Mouse (Mus musculus) heart, embryonic 12.5 days (tissue): ENCODE data around the gene Filip1l. TPM values are rescaled to one million over a fixed set of nuclear protein-coding genes. Genes with fewer than 3 reads are reported as not detected.

Experiments used
- ATAC-seq: fragments of 200-750 bp; cut with Nextera tagmentation; 2 replicates; pipeline ENCODE4 v1.8.0; 2017; ENCODE audit warnings: moderate TSS enrichment, moderate library complexity; ENCODE audit not compliant: insufficient number of reproducible peaks, low FRiP score
- H3K27ac ChIP-seq: fragments of 300-500 bp; sonication (generic); 2 replicates; pipeline ENCODE4 v1.5.1; 2016; ENCODE audit warnings: mild to moderate bottlenecking, moderate library complexity; ENCODE audit not compliant: poor library complexity, severe bottlenecking
- H3K27me3 ChIP-seq: fragments of 300-500 bp; sonication (generic); replicated peaks from 2 replicates; pipeline ENCODE4 v1.6.1; 2016; ENCODE audit warnings: mild to moderate bottlenecking, moderate library complexity
- H3K36me3 ChIP-seq: fragments of 300-500 bp; sonication (generic); 2 replicates; pipeline ENCODE4 v1.6.1; 2016; ENCODE audit warnings: mild to moderate bottlenecking, moderate library complexity
- H3K4me1 ChIP-seq: fragments of 300-500 bp; sonication (generic); replicated peaks from 2 replicates; pipeline ENCODE4 v1.6.1; 2016; ENCODE audit warnings: mild to moderate bottlenecking
- H3K4me2 ChIP-seq: fragments of 300-500 bp; sonication (generic); 2 replicates; pipeline ENCODE4 v1.6.1; 2016; ENCODE audit warnings: mild to moderate bottlenecking, moderate library complexity
- H3K4me3 ChIP-seq: fragments of 300-500 bp; sonication (generic); 2 replicates; pipeline ENCODE4 v1.5.1; 2016; ENCODE audit warnings: mild to moderate bottlenecking
- H3K9ac ChIP-seq: fragments of 300-500 bp; sonication (generic); 2 replicates; pipeline ENCODE4 v1.6.1; 2016; ENCODE audit warnings: mild to moderate bottlenecking, moderate library complexity
- H3K9me3 ChIP-seq: fragments of 300-500 bp; sonication (generic); replicated peaks from 2 replicates; pipeline ENCODE4 v1.6.1; 2016; ENCODE audit warnings: mild to moderate bottlenecking, moderate library complexity
- WGBS: fragments of 180-500 bp; shearing (Covaris S2); methylation state at CpG from one replicate; pipeline ENCODE4 v1.1.7; 2016; 5-methylcytosine and 5-hydroxymethylcytosine counted together
- polyA plus RNA-seq: library from polyadenylated mRNA; unstranded; fragments of >200 nt; fragmentation: Nextera tagmentation; extraction: Ambion mirVana; gene quantifications from 2 replicates; pipeline ENCODE4 v1.2.1, GENCODE M21; 2016

Gene Filip1l
- polyA plus RNA-seq, 1 experiment from 2014 or later, result 27.8 TPM

DNA sequence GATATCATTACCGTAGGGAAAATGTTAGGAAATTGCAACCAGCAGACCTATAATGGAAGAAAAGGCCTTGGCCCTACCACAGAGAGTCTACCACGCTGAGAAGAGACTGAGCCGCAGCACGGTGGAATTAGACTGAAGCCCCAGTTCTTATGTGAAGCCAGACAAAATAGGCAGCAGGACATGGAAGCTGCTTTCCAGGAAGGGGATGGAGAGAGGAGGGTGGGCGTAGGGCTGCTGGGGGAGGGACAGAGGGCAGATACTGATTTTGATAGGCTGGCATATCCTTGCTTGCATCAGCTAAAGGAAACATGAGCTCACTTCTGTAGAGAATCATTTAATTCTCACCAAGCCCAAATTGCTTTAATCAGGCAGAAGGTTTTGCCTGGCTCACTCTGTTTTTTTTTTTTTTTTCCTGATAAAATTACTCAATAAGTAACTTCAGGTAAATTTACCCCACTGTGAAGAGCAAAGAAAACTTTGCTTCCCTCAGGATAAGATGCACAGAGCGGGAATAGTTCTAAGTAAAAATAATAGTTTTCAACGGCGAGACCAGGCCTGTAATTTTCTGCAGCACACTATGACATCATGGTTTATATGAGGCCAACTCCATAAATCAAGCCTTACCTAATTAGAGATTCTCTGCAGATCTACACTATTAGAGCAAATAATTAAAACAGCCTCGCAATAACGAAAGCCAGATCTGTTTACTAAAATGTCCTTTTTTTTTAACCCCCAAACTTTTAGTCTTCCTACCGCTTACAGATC lies 84.8 kb downstream of the Filip1l start:
- ATAC-seq, result no peak
- no peak overlapping the region for H3K9ac ChIP-seq
- H3K4me1 ChIP-seq, result peaks cover 11% of the 10 kb centered on the region; the same call in 1 of the 2 replicates
- no peaks in the 10 kb centered on the region for H3K36me3 ChIP-seq
- H3K27me3 ChIP-seq, result no peaks in the 10 kb centered on the region
- no peaks in the 10 kb centered on the region for H3K9me3 ChIP-seq
- no peak overlapping the region for H3K27ac ChIP-seq
- no peak overlapping the region for H3K4me2 ChIP-seq
- 80% methylated on average over 11 of the region's 11 CpGs for WGBS
- no peak overlapping the region for H3K4me3 ChIP-seq

DNA sequence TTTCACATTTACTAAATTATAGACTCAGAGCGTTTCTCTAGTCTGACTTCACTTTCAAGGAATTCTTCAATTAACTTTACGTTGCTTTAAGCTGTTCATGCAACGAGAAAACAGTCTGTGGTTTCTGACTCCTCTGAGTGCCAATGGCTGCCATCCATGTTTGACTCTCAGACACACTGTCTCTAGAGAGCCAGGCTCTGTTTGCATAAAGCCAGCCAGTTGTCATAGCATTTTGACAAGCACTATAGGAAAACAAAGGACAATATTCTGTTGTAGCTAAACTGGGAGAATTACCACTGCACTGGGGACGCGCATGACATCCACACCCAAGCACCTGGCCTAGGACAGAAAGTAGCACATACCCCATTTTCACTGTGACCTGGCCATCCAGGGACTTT lies 85.4 kb downstream of the Filip1l start:
- Histone ChIP-seq H3K36me3 (no peaks in the 10 kb centered on the region), H3K9ac (no peak overlapping the region), H3K27me3 (no peaks in the 10 kb centered on the region), H3K4me3 (no peak overlapping the region), H3K4me1 (peaks cover 11% of the 10 kb centered on the region; the same call in 1 of the 2 replicates), H3K9me3 (no peaks in the 10 kb centered on the region), H3K27ac (no peak overlapping the region), H3K4me2 (no peak overlapping the region)
- ATAC-seq, result no peak
- WGBS, result 79% methylated on average over 5 of the region's 5 CpGs

DNA sequence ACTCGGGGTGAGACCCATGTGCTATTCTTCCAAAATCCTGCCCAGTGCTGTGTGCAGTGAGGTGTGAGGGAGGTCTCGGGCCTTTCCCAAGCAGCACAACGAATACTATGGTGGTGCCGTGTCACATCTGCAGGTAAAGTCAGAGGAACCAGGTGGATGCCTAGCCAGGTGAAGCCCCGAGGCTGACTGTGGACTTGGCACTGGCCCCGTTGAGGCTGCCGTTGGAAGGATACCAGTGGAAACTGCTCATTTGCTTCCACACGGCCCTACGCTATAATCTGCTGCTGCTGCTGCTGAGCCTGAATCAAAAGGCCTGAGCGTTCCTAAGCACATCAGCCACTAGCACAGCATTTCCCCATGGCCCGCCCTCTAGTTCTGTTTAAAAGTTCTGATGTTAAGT lies 86.3 kb downstream of the Filip1l start:
- ATAC-seq, result no peak
- H3K27ac ChIP-seq, result no peak overlapping the region
- no peaks in the 10 kb centered on the region for H3K27me3 ChIP-seq
- no peaks in the 10 kb centered on the region for H3K36me3 ChIP-seq
- H3K4me3 ChIP-seq, result no peak overlapping the region
- H3K4me2 ChIP-seq, result no peak overlapping the region
- 83% methylated on average over 11 of the region's 11 CpGs for WGBS
- H3K9ac ChIP-seq, result no peak overlapping the region
- peaks cover 11% of the 10 kb centered on the region; the same call in 1 of the 2 replicates for H3K4me1 ChIP-seq
- no peaks in the 10 kb centered on the region for H3K9me3 ChIP-seq

DNA sequence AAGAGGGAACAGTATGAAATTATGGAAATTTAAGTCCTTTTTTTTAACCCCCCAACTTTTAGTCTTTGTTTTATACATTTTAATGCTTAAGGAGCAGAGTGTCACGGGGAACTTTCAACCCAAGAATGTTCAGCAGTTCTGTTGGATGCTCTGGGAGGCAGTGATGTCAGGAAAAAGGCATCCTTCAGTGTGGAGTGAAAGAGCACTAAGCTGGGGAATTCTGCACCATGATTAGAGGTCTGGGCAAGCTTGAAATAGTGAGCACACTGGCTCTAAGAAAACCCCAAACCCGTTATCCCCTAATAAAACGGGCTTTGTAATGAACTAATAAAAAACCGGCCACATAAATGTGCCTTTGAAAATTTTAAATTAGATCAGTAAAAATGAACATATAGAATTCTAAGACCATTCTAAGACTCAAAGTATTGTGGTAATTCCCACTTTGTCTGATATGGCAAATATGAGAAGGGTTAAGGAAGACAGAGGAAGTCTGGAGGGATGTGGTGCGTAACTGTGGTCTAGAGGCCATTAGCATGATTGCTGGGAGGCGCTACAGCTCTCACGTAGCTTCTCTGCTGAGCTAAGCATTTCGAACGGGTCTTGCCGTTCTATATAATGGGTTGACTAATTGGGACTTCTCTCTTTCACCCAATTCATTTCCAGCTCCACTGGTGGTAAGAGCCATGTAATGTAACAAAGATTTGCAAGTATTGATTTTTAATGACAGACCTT lies 88.0 kb downstream of the Filip1l start:
- Histone ChIP-seq H3K27ac (no peak overlapping the region), H3K4me3 (no peak overlapping the region), H3K27me3 (no peaks in the 10 kb centered on the region), H3K9me3 (no peaks in the 10 kb centered on the region), H3K4me2 (no peak overlapping the region), H3K36me3 (no peaks in the 10 kb centered on the region), H3K4me1 (peaks cover 14% of the 10 kb centered on the region; the same call in 1 of the 2 replicates), H3K9ac (no peak overlapping the region)
- WGBS, result 72% methylated on average over 10 of the region's 10 CpGs
- ATAC-seq, result no peak

DNA sequence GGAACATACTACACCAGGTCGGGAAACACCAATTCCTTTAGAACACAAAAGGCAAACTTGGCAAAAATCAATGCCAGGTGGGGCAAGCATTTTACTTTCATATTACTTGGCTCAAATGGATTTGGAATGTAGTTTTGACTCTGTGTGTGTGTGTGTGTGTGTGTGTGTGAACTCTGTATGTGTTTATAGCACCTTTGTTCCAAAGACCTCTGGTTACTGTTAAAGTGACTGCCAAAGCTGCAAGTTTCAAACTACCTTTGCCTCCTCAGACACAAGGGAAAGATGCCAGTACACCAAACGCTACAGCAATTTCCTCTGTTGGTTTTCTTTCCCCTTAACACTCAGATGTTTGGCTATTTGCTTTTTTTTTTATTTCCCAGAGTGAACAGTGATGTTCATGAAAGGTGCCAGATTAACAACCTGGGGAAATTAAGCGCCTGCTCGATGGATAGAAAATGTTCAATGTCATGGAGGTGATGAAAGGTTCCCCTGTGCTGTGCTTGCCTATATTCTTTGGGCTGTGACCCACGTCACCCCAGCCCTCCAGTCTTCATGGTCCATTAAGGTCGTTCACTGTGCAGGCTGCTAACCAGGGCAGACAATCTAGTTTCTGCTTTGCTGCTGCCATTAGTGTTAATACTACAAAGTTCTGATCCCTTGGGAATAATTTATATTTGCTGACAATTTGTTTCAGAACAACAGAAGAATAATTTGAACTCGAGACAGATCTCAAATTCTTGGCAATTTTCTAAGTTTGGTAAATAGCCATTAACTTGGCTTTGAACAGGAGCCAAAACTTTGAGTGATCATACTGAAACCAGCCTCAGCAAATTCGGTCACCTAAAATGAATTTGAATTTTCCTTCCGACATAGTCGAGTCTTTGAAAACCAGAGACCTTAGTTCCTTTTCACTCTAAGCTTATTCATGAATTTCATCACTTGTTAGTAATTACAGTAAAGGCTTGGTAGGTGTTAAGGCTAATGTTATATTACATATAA lies 92.5 kb downstream of the Filip1l start:
- 59% methylated on average over 10 of the region's 10 CpGs for WGBS
- H3K4me1 ChIP-seq, result peaks cover 13% of the 10 kb centered on the region; the same call in 1 of the 2 replicates
- H3K9ac ChIP-seq, result no peak overlapping the region
- H3K4me2 ChIP-seq, result no peak overlapping the region
- no peak overlapping the region for H3K4me3 ChIP-seq
- 0 out of 2 replicates have a peak, but pooled peaks cover 5% of the 10 kb centered on the region for H3K9me3 ChIP-seq
- H3K27me3 ChIP-seq, result no peaks in the 10 kb centered on the region
- H3K27ac ChIP-seq, result no peak overlapping the region
- H3K36me3 ChIP-seq, result no peaks in the 10 kb centered on the region
- no peak for ATAC-seq

DNA sequence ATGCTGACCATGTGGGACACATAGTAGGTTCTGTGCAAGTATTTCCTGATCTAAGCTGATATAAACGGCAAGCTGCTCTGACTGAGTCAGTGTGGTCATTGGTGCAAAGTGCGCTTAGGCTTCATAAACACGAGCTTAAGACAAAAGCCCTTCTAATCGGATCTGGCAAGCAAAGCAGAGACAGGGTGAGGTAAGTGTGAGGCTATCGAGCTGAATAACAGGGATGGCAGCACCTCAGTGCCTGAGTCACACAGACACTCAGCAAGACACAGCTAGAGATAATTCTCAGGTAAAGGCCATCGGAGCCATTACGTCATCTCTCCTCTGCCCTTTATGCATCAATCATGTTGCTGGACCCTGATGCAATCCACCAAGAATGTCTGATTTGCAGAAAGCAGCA lies 100.1 kb downstream of the Filip1l start:
- Histone ChIP-seq H3K4me3 (no peak overlapping the region), H3K27me3 (no peaks in the 10 kb centered on the region), H3K4me1 (peaks cover 7% of the 10 kb centered on the region), H3K27ac (no peak overlapping the region), H3K4me2 (no peak overlapping the region), H3K9me3 (0 out of 2 replicates have a peak, but pooled peaks cover 5% of the 10 kb centered on the region), H3K9ac (no peak overlapping the region), H3K36me3 (no peaks in the 10 kb centered on the region)
- peak; percentile 45; the same call in 1 of the 2 replicates for ATAC-seq
- 34% methylated on average over 7 of the region's 7 CpGs for WGBS

DNA sequence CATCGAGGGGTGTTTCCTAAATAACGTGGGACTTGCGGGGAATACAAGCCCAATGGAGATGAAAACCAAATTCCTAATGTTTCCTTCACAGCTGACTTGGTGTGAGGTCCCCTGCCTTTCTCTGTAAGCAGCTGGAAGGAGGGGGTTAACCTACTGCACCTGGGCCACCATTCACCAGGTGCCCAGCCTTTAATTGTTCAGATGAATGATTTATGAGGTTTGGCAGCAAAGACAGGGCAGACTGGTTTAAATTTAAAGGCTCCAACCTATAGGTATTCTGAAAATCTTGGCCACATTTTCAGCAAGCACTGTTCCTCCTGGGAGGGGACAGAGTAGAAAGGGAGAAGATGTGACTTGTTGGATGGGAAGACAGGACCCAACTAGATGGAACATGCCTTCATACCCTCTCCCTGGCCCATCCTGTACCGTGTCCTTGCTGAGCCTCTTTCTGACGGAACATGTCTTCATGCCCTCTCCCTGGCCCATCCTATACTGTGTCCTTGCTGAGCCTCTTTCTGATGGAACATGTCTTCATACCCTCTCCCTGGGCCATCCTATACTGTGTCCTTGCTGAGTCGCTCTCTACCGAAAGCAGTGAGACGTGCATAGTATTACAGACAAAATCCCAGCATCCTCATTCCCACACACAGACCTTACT lies 101.3 kb downstream of the Filip1l start:
- H3K4me1 ChIP-seq, result peaks cover 7% of the 10 kb centered on the region
- H3K9me3 ChIP-seq, result no peaks in the 10 kb centered on the region
- ATAC-seq, result no peak
- no peak overlapping the region for H3K4me3 ChIP-seq
- no peak overlapping the region for H3K27ac ChIP-seq
- WGBS, result 93% methylated on average over 8 of the region's 8 CpGs
- H3K4me2 ChIP-seq, result no peak overlapping the region
- H3K27me3 ChIP-seq, result no peaks in the 10 kb centered on the region
- no peaks in the 10 kb centered on the region for H3K36me3 ChIP-seq
- H3K9ac ChIP-seq, result no peak overlapping the region

DNA sequence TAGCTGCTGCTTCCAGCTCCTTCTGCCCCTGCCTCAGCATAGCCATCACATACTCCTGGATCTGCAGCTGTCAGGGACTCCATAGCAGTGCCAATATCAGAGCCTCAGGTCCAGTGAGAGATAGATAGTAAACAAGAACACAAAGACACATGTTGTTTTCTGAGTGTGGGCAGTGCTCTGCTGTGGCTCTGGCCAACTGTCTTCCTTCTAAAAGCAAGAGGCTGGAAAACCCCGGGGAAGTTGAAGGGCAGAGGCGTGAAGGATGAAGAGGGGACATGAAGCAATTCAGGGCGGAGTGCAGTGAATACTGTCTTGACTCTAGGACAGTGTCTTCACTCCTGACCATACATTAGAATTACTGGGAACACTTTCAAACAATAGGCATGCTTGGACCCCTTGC lies 102.7 kb downstream of the Filip1l start:
- Histone ChIP-seq H3K4me1 (peaks cover 10% of the 10 kb centered on the region), H3K9ac (no peak overlapping the region), H3K36me3 (no peaks in the 10 kb centered on the region), H3K27me3 (no peaks in the 10 kb centered on the region), H3K27ac (no peak overlapping the region), H3K4me3 (no peak overlapping the region), H3K9me3 (no peaks in the 10 kb centered on the region), H3K4me2 (no peak overlapping the region)
- no peak for ATAC-seq
- WGBS, result 80% methylated on average over 3 of the region's 3 CpGs

DNA sequence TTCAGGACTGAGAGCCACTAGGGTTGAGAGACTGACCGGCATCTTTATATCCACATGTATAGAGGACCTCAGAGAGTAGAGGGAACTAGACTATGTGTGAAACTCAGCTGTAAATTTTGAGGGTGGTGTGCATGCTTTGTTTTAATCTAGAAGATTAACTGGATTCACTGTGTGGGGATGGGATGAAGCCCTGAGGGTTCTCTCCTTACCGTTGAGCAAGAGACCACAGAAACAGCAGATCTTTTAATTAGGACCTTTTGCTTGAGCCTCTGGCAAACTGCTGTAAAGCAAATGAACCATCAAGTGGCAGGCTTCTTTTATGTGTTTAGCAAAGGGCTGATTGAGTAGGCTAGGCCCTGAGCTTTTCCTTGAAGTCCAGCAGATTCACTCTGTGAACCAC lies 103.1 kb downstream of the Filip1l start:
- Histone ChIP-seq H3K9me3 (no peaks in the 10 kb centered on the region), H3K4me2 (no peak overlapping the region), H3K27me3 (no peaks in the 10 kb centered on the region), H3K36me3 (no peaks in the 10 kb centered on the region), H3K4me1 (peaks cover 10% of the 10 kb centered on the region), H3K4me3 (no peak overlapping the region), H3K9ac (no peak overlapping the region), H3K27ac (no peak overlapping the region)
- no peak for ATAC-seq
- 62% methylated on average over 2 of the region's 2 CpGs for WGBS

DNA sequence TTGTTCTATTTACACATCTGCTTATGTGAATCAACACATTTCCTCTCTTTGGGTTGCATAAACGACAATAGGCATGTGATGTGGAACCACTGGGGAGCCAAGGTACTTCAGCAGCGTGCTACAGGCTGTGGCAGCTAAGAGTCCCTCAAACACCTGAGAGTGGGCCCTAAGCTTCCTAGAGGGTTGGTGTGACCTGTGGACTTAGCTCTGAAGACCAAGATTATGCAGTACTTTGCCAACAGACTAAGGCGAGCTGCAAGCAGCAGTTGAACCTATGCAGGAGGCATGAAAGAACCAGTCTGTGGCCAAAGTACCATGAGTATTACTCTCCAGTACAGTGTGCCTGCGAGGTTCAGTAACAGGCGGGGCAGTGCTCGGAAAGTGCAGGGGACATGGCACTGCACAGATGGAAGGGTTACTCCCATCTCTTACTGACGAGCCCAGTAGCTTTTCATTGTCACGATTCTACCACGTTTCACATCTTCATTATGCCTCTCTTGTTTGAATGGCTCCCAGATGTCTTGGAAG lies 112.6 kb downstream of the Filip1l start:
- no peaks in the 10 kb centered on the region for H3K36me3 ChIP-seq
- H3K4me2 ChIP-seq, result no peak overlapping the region
- no peak overlapping the region for H3K9ac ChIP-seq
- no peaks in the 10 kb centered on the region for H3K27me3 ChIP-seq
- no peaks in the 10 kb centered on the region for H3K9me3 ChIP-seq
- 79% methylated on average over 9 of the region's 9 CpGs for whole genome bisulfite sequencing
- no peak for ATAC-seq
- H3K27ac ChIP-seq, result no peak overlapping the region
- H3K4me1 ChIP-seq, result peaks cover 6% of the 10 kb centered on the region
- H3K4me3 ChIP-seq, result no peak overlapping the region
